Mouse (Mus musculus) limb, embryonic 14.5 days (tissue): ENCODE data around the gene Nrip1. TPM values are rescaled to one million over a fixed set of nuclear protein-coding genes. Genes with fewer than 3 reads are reported as not detected.

Experiments
- ATAC-seq: fragments of 200-750 bp; cut with Nextera tagmentation; 2 replicates; pipeline ENCODE4 v1.8.0; 2017; ENCODE audit warnings: low read depth, moderate number of reproducible peaks, moderate TSS enrichment; ENCODE audit not compliant: low FRiP score
- DNase-seq: peaks from one replicate; pipeline ENCODE4 v3.0.0-alpha.2; 2015; ENCODE audit warnings: low spot score
- H3K27ac ChIP-seq: fragments of 300-500 bp; sonication (generic); replicated peaks from 2 replicates; pipeline ENCODE4 v1.5.1; 2014; ENCODE audit warnings: low read depth, mild to moderate bottlenecking, low read length, moderate library complexity, mixed read lengths
- H3K27me3 ChIP-seq: fragments of 300-500 bp; sonication (generic); 2 replicates; pipeline ENCODE4 v1.6.1; 2014; ENCODE audit warnings: low read length, mixed read lengths; ENCODE audit not compliant: control insufficient read depth, insufficient read depth
- H3K36me3 ChIP-seq: fragments of 300-500 bp; sonication (generic); 2 replicates; pipeline ENCODE4 v1.6.1; 2014; ENCODE audit warnings: mild to moderate bottlenecking, low read length, moderate library complexity, mixed read lengths; ENCODE audit not compliant: control insufficient read depth, insufficient read depth
- H3K4me1 ChIP-seq: fragments of 300-500 bp; sonication (generic); 2 replicates; pipeline ENCODE4 v1.6.1; 2014; ENCODE audit warnings: antibody characterized with exemption, low read length, mixed read lengths; ENCODE audit not compliant: control insufficient read depth, insufficient read depth
- H3K4me2 ChIP-seq: fragments of 300-500 bp; sonication (generic); replicated peaks from 2 replicates; pipeline ENCODE4 v1.6.1; 2014; ENCODE audit warnings: low read depth, mild to moderate bottlenecking, low read length, moderate library complexity; ENCODE audit not compliant: severe bottlenecking
- H3K4me3 ChIP-seq: fragments of 300-500 bp; sonication (generic); replicated peaks from 2 replicates; pipeline ENCODE4 v1.5.1; 2014; ENCODE audit warnings: low read length
- H3K9ac ChIP-seq: fragments of 300-500 bp; sonication (generic); 2 replicates; pipeline ENCODE4 v1.6.1; 2014; ENCODE audit warnings: mild to moderate bottlenecking, low read depth, low read length, moderate library complexity; ENCODE audit not compliant: severe bottlenecking
- H3K9me3 ChIP-seq: fragments of 300-500 bp; sonication (generic); 2 replicates; pipeline ENCODE4 v1.6.1; 2016; ENCODE audit warnings: low read length; ENCODE audit not compliant: control insufficient read depth
- POLR2A ChIP-seq: fragments of 200-500 bp; IDR thresholded peaks from 2 replicates; pipeline ENCODE4 v1.8.0; 2012; ENCODE audit warnings: inconsistent platforms, mild to moderate bottlenecking, moderate library complexity, borderline replicate concordance; ENCODE audit not compliant: insufficient read depth, insufficient read length; ENCODE audit errors: extremely low read depth
- WGBS: fragments of 180-500 bp; shearing (Covaris S2); extraction: QIAGEN DNeasy Blood & Tissue Kit; methylation state at CpG from one replicate; pipeline ENCODE4 v1.1.7; 2014; 5-methylcytosine and 5-hydroxymethylcytosine counted together
- polyA plus RNA-seq, 2 experiments: library from polyadenylated mRNA; depleted of rRNA in 1 of 2; stranded (reverse) in 1 of 2; unstranded in 1 of 2; fragments of >200 nt; fragmentation: Nextera tagmentation in 1 of 2; extraction: Ambion mirVana in 1 of 2; gene quantifications; 2 replicates each; pipeline versions ENCODE4 v1.2.1 to v1.2.3; 2012 to 2014

Nrip1 gene
- polyA plus RNA-seq, 2 experiments, result 6.9 to 37.3 TPM

GRCm38 (mm10) chr16:76341636-76342035 is 32.0 kb downstream of the Nrip1 start:
- Histone ChIP-seq H3K27me3 (no peaks in the 10 kb centered on the region), H3K9me3 (no peaks in the 10 kb centered on the region; the same call in 1 of the 2 replicates), H3K9ac (no peak overlapping the region), H3K27ac (no peak overlapping the region), H3K36me3 (peaks cover 5% of the 10 kb centered on the region; the same call in 1 of the 2 replicates), H3K4me2 (no peak overlapping the region), H3K4me1 (no peaks in the 10 kb centered on the region), H3K4me3 (no peak overlapping the region)
- ATAC-seq, result no peak
- no peak for DNase-seq
- WGBS, result 77% methylated on average over 8 of the region's 8 CpGs
- TF ChIP-seq POLR2A, result no peak

- ATAC-seq, result no peak
- Histone ChIP-seq H3K4me1 (no peaks in the 10 kb centered on the region), H3K36me3 (peaks cover 5% of the 10 kb centered on the region; the same call in 1 of the 2 replicates), H3K27me3 (no peaks in the 10 kb centered on the region), H3K27ac (no peak overlapping the region), H3K9ac (no peak overlapping the region), H3K4me2 (no peak overlapping the region), H3K4me3 (no peak overlapping the region), H3K9me3 (no peaks in the 10 kb centered on the region)
- TF ChIP-seq POLR2A, result no peak
- WGBS, result 78% methylated on average over 10 of the region's 10 CpGs
- DNase-seq, result no peak
Observed at GRCm38 (mm10) chr16:76339256-76339655, 34.4 kb downstream of the Nrip1 start.

GRCm38 (mm10) chr16:76337351-76337750 is 36.3 kb downstream of the Nrip1 start:
- DNase-seq (no peak), ATAC-seq (no peak)
- no peak for TF ChIP-seq POLR2A
- H3K9ac ChIP-seq, result no peak overlapping the region
- no peak overlapping the region for H3K4me3 ChIP-seq
- H3K4me2 ChIP-seq, result no peak overlapping the region
- H3K36me3 ChIP-seq, result peaks cover 5% of the 10 kb centered on the region; the same call in 1 of the 2 replicates
- H3K27ac ChIP-seq, result no peak overlapping the region
- no peaks in the 10 kb centered on the region for H3K27me3 ChIP-seq
- WGBS, result 85% methylated on average over 7 of the region's 7 CpGs
- no peaks in the 10 kb centered on the region for H3K9me3 ChIP-seq
- H3K4me1 ChIP-seq, result no peaks in the 10 kb centered on the region

GRCm38 (mm10) chr16:76336932-76337331 is 36.7 kb downstream of the Nrip1 start:
- H3K27me3 ChIP-seq, result no peaks in the 10 kb centered on the region
- DNase-seq (no peak), ATAC-seq (no peak)
- H3K36me3 ChIP-seq, result peaks cover 5% of the 10 kb centered on the region; the same call in 1 of the 2 replicates
- H3K4me3 ChIP-seq, result no peak overlapping the region
- TF ChIP-seq POLR2A, result no peak
- no peaks in the 10 kb centered on the region for H3K9me3 ChIP-seq
- no peak overlapping the region for H3K9ac ChIP-seq
- no peak overlapping the region for H3K4me2 ChIP-seq
- H3K4me1 ChIP-seq, result no peaks in the 10 kb centered on the region
- 90% methylated on average over 11 of the region's 11 CpGs for WGBS
- no peak overlapping the region for H3K27ac ChIP-seq

GRCm38 (mm10) chr16:76335913-76336312 is 37.7 kb downstream of the Nrip1 start:
- ATAC-seq (no peak), DNase-seq (no peak)
- Histone ChIP-seq H3K4me2 (no peak overlapping the region), H3K9ac (no peak overlapping the region), H3K9me3 (no peaks in the 10 kb centered on the region), H3K27me3 (no peaks in the 10 kb centered on the region), H3K27ac (no peak overlapping the region), H3K4me1 (no peaks in the 10 kb centered on the region), H3K36me3 (peaks cover 5% of the 10 kb centered on the region; the same call in 1 of the 2 replicates), H3K4me3 (no peak overlapping the region)
- TF ChIP-seq POLR2A, result no peak
- WGBS, result 88% methylated on average over 6 of the region's 6 CpGs

- H3K9me3 ChIP-seq, result no peaks in the 10 kb centered on the region
- H3K36me3 ChIP-seq, result peaks cover 2% of the 10 kb centered on the region; the same call in 1 of the 2 replicates
- no peak overlapping the region for H3K27ac ChIP-seq
- ATAC-seq, result no peak
- H3K4me2 ChIP-seq, result no peak overlapping the region
- DNase-seq, result no peak
- no peak for TF ChIP-seq POLR2A
- no peak overlapping the region for H3K4me3 ChIP-seq
- WGBS, result 47% methylated on average over 7 of the region's 7 CpGs
- no peaks in the 10 kb centered on the region for H3K4me1 ChIP-seq
- H3K27me3 ChIP-seq, result no peaks in the 10 kb centered on the region
- H3K9ac ChIP-seq, result no peak overlapping the region
Observed at GRCm38 (mm10) chr16:76332127-76332526, 41.5 kb downstream of the Nrip1 start.
